Mouse (Mus musculus): Measurements from ENCODE around the gene Olfr297.

Olfr297 gene

GRCm38 (mm10) chr7:86519668-86520067 lies at the start of gene Olfr297:
Olfr297 (plus strand) TSS chr7:86519968.
- DNase-seq (ENCODE audit: low spot score), result no peak

GRCm38 (mm10) chr7:86492384-86492783 lies 27.4 kb upstream of the Olfr297 start, which contains the start of gene Olfr298:
Olfr298 (minus strand) TSS chr7:86492484.
- no peak for DNase-seq (ENCODE audit: low spot score)

Data from embryo, embryonic 10.5 days (tissue).